Mouse (Mus musculus): ENCODE measurements at regions not wholly inside any gene's neighbourhood (a gene's known extent, or its start where the extent isn't known, plus 50 kb on each side); places are given as distances from the start of the nearest gene placed in this dataset.

DNA sequence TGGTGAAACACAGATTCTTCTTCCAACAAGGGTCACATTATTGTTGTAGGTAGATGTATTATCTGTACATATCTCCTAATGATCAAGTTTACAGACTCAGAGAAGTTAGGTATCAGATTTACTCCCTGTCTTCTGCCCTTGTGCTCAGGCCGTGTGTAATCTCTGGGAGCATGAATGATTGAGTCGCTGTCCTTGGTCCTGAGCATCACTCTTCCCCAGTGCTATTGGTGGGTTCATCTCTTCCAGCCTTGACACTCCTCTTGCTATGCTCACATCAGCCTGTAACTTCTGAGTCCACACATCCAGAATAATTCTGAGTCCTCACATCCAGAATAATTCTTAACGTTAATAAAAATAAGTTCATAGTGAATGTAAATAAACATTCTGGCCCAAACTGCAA is 295.6 kb downstream of the Basp1 start:
- DNase-seq = no peak

GRCm38 (mm10) chr15:25102727-25103126 is 310.8 kb downstream of the Basp1 start:
- DNase-seq = no peak

- no peak for DNase-seq
Observed at GRCm38 (mm10) chr15:25093758-25094157, 319.8 kb downstream of the Basp1 start.

DNA sequence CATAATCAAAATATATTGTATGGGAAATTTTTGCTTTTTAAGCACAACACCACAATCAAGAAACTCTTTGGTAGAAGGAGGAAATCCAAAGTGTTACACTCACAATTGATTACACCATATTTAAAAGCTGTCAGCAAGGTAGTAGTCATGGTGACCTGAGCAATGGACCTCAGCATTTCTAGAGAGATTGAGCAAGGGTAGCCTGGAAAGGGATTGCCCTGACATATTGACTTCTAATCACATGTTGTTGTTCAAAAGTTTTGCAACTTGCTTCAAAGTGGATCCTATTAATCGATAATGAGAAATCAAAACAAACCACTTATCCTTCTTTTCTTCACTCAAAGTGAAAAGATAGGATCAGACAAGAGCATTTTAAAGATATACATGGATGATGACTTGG is 343.9 kb downstream of the Basp1 start:
- no peak for DNase-seq

GRCm38 (mm10) chr15:25059347-25059746 is 354.2 kb downstream of the Basp1 start:
- DNase-seq = no peak

GRCm38 (mm10) chr15:25047875-25048274 is 365.7 kb downstream of the Basp1 start:
- DNase-seq = no peak

DNA sequence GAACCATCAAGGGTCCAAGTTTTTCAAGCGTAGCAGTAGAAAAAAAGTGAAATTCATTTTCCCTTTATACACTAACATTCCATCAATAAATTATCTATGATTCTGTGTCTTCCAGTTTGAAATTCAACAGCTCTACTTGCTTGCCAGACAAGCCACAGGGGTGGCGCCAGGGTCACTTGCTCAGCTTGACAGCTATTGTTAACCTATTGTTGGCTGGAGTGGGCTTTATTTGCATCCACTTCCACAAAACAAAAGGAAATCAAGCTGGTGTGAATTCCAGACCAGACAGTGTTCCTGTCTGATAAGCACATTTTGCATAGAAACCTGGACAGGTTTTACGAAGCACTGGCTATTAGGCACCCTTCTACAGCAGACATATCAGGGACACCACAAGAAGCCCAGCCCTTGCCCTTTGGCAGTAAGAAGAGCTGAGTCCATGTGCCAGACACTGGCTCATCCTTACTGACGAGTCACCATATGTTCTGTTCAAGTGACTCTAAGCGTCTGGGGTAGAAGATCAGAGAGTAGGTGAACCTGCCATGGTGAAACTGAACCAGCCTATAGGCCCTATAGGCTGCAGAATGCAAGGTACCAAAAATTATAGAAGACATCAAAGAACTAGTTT is 366.9 kb downstream of the Basp1 start:
- DNase-seq = no peak

DNA sequence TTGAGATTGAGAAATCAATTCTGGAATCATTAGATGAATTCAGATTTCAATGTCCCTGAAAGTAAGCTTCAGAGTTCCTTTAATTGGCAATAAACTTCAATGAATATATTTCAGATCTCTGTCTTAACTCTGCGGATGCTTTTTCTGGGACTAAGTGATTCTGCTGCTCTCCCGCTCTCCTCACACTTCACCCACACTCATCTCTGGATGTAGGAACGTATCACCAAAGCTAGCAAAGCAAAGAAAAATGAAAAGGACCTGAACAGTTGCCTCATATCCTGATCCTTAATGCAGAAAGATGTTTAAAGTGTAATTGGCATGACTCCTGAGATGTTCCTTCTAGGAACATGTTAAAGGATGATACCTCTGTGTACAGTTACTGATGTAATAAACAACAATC is 377.3 kb downstream of the Basp1 start:
- no peak for DNase-seq

DNA sequence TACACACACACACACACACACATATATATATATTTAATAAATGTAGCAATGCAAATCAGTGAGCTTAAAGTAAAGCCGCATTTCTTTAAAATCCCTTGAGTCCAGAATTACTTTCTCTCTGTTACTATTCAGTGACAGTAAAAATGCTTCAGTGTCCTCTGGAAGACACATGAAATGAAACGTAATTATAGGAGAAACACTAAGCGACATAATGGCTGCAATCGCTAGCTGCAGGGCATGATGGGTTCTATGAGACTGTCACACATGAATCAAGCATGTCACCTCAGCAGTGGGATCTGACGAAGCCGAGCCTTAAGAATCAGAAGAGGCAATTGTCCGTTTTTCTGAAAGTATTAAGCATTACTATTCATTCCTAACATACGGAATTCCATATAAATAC is 385.7 kb downstream of the Basp1 start:
- no peak for DNase-seq

DNA sequence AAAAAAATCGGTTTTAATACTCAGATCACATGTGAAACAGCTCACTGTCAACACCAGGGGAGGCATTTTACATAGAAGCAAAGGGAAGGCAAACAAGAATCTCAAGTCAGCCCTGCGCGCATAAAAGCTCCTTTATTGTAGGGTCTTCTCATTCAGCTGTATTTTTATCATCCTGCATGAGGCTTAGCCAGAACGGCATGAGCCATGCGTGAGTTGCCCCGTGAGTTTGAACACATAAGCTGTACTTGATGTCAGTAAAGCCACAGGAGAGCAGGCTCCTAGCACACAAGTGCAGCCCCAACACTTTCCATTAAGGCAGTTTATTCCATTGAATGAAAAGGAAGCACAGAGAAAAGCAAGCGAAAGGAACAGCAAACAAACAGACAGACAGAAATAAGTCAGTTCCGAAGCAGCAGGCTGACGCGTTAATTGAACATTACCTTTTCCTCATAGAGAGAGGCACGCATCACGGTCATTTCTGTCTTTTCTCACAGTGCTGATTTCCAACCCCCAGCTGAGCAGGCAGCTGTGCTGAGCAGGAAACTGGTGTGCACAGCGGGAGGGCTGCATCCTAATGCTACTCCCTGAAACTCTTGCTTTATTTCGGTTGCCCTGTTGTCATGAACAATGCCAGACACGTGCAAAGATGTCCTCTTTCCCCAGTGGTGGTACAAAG is 386.6 kb downstream of the Basp1 start:
- DNase-seq = no peak

DNA sequence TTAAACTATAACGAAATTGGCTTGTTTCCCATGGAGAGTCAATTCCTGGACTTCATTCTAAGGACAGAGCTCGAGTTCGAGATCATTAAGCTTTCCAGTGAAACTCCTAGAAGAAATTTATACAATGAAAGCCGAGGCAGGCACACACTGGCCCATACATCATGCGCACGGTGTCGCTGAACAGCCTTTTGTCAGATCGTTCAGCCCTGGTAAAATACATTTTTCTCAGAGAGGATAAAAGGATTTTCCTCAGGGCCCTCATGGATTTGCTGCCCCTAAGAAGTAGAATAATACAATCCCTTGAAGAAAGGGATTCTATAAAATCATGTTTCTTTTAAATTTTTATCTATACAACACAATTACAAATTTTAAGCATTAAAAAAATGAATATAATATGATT is 387.2 kb downstream of the Basp1 start:
- DNase-seq = no peak

DNA sequence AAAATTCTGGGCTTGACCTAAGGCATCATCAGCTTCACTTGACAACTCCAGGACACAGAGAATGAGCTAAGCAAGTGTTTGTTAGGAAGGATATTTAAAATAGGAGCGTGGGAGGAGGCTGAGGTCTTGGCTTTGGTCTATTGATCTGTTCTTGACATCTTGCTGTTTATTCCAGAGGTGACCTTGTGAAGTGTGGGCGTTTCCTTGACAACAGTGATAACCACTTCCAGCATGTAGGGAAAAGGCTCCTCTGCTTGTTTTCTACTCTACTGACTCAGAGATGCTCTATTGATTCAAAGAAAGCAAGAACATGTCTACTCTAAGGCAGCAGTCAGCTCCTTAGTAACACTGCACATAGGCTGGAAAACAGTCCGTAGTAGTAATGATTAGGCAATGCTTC is 392.6 kb downstream of the Basp1 start:
- DNase-seq = no peak

GRCm38 (mm10) chr15:25019352-25019941 is 394.1 kb downstream of the Basp1 start:
- DNase-seq = no peak

- no peak for DNase-seq
Observed at GRCm38 (mm10) chr15:25018937-25019336, 394.6 kb downstream of the Basp1 start.

DNA sequence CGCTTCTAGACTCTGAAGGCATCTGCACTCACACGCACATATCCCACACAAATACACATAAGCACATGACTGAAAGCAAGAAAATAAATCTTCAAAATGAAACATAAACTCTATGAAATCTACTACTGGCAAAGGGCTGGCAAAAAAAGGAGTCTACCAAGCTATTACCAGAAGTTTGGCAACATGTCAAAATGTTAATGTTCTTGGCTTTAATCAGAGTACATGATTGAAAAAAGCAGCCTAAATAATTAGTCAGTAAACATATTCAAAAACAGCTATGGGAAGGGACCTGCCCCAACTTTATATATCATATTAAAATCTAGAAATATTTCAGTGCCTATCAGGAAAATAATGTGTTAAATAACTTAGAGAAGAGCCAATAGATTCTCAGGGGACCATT is 405.8 kb downstream of the Basp1 start:
- no peak for DNase-seq

DNA sequence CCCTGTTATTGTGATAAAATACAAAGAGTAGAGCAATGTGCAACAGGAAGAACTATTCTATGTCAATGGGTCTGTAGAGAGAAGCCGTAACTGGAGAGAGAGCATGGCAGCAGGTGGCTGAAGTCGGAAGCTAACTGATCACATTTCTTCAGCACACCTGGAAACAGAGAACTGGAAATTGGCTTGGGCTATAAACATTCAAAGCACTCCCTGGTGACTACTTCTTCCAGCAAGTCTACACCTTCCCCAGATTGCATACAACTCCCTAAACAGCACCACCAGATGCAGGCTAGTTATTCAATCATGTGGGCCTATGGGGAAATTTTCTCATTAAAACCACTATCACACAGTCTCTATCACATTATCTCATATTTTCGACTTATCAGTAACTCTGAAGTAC is 413.4 kb downstream of the Basp1 start:
- no peak for DNase-seq

- no peak for DNase-seq
Observed at GRCm38 (mm10) chr15:24993325-24993673, 420.3 kb downstream of the Basp1 start.

GRCm38 (mm10) chr15:24992665-24993324 is 420.8 kb downstream of the Basp1 start:
- no peak for DNase-seq

DNA sequence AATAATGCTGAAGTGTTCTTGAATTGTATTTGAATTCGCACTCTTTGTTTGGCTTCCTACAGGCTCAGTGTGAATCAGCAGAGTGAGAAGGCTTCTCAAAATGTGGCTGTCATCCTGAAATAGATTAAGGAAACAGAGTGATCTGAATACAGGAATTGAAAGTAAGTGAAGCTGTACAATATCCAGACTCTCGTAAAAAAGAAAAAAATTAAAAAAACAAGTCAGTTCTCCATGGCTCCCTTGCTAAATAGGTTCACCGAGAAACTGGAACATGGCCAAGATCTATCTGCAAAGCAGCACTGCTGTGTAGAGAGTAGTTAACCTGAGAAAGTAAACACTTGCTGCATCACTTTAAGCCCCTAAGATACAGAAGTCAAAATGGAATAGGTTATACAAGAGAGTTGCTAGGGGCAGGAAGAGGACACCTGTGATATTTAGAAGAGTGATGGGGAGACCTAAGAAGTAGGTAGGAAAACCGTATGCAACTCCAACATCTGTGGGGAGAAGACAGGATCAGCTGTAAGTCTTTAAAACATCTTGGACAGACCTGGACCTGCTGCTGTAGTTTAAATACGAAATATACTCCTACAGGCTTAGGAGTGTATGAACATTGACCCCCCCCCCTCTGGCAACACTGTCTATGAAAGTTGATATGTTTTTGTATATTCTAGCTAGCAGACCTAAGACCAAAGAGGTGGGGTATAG is 423.3 kb downstream of the Basp1 start:
- DNase-seq = no peak

GRCm38 (mm10) chr15:24980841-24981240 is 432.7 kb downstream of the Basp1 start:
- no peak for DNase-seq

DNA sequence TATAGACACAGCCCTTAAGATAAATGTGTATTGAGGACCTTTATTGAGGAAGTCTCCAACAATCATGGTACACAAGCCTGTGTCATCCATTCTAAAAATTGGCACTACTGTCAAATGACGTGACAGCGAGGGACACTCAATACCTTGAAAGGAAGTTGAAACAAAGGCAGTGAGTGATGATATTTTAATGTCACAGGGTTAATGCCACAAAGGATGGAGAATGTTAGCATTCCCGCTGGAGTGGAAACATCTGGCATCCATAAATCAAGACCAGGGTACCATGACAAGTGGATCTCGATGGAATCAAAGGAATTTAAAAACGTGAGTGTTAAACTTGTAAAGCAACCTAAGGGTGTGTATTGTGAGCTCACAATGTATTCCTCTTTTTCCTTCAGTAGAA is 441.5 kb downstream of the Basp1 start:
- DNase-seq = no peak

- DNase-seq = peak; percentile 16
Observed at GRCm38 (mm10) chr15:24969391-24969812, 444.2 kb downstream of the Basp1 start.

GRCm38 (mm10) chr15:24968636-24969317 is 444.8 kb downstream of the Basp1 start:
- no peak for DNase-seq
